Mouse (Mus musculus): Measurements from ENCODE around the gene Slc30a7.
A peak's percentile ranks its signal among the peaks of the same experiment; 100 is the strongest.

The Slc30a7 gene

GRCm38 (mm10) chr3:116006978-116007940 is at the start of gene Slc30a7, which contains the start of gene Extl2:
Gene Slc30a7 (minus strand): TSS chr3:116007406.
Gene Extl2 (plus strand): TSS chr3:116007462.
- peak; percentile 84 for DNase-seq

DNA sequence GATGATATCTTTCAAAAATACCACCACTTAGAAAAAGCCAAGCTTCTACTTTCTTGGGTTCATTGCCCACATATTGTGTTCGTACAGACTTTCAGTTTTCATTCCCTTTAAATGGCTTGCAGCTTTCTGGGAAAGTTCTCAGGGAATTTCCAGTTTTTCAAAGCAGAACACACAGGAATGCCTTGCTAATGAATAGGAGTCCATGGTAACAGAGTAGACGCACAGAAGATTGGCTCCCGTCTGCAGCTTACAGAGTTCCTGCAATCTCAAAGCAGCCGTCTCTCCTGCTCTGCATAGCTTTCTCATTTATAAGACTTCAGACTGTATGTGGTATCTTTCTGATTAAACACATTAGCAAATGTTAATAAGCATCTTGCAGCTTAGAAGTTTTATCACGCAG is 39.8 kb upstream of the Slc30a7 start:
- no peak for DNase-seq

- DNase-seq = no peak
These were observed 38.8 kb upstream of the Slc30a7 start for GRCm38 (mm10) chr3:116046000-116046399.

DNA sequence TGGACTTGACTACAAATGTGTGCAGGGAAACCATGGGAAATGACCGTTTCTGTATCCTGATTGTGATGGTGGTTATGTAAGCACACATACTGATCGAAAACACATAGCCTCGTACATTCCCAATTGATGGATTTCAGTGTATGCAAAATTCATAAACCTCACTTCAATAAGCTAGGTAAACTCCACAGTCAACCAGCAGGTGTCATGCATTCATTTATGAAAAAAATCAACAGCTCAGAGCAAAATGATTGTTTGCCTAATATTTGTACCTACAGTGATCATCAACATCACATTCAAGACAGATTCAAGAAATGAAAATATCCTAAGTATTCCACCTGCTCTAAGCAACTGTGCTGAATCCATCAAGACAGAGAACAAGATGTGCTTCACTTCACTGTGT is 33.6 kb upstream of the Slc30a7 start:
- DNase-seq = no peak

GRCm38 (mm10) chr3:116033871-116034222 is 26.6 kb upstream of the Slc30a7 start:
- DNase-seq = no peak

DNA sequence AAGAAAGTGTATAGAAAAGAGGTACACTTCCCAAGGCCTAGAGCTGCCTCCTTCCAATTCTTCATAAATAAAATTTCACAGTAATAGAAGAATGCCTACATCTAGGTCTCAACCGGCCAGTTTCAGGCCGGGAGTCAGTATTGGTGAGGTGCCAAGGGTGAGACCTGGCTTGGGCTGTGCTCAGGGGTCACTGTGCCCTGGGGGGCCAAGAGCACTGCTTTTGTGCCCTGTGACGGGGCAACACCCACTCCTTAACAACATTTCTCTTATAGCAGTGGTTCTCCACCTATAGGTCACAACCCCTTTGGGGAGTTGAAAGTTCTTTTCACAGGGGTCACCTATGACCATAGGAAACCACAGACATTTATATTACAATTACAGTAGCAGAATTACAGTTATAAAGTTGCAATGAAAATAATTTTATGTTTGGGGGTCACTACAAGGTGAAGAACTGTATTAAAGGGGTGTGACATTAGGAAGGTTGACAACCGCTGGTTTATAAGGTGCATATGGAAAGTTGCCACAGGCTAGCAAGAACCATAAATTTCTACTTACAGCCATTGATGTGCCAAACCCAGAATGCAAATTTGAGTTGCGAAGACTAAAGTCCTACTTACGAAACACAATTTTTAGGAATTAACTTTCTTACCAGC is 26.1 kb upstream of the Slc30a7 start:
- no peak for DNase-seq

GRCm38 (mm10) chr3:116030152-116030788 is 23.1 kb upstream of the Slc30a7 start:
- no peak for DNase-seq

DNA sequence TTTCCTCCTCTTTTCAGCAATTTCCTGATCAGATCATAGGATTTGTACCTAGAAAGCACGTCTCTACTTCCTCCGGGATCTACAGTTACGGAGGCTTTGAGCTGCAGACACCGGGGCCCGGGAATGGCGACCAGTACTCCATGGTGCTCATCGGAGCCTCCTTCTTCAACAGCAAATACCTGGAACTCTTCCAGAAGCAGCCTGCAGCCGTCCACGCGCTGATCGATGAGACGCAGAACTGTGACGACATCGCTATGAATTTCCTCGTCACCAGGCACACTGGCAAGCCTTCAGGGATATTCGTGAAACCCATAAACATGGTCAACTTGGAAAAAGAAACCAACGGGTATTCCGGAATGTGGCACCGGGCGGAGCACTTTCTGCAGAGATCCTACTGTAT is 19.8 kb upstream of the Slc30a7 start:
- no peak for DNase-seq

DNA sequence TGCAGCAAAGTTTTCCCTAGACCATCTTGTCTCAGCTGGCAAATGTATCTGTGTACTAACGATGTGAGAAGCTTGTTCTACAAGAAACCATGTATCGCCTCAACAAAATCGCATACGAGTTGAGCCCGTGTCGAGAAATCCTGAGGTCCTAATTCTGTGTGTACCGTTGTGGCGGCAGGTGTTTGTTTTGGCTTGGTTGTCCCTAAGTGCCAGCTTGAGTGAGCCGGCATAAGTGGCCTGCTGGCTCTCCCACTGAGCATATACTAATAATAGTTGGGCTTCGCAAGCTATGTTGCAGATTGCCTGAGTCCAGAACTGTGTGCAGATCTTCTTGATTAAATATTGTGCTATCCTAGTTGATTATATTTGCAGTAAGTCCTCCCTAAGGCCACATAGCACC is 18.5 kb upstream of the Slc30a7 start:
- DNase-seq = no peak

GRCm38 (mm10) chr3:116024669-116025068 is 17.5 kb upstream of the Slc30a7 start:
- DNase-seq = no peak

DNA sequence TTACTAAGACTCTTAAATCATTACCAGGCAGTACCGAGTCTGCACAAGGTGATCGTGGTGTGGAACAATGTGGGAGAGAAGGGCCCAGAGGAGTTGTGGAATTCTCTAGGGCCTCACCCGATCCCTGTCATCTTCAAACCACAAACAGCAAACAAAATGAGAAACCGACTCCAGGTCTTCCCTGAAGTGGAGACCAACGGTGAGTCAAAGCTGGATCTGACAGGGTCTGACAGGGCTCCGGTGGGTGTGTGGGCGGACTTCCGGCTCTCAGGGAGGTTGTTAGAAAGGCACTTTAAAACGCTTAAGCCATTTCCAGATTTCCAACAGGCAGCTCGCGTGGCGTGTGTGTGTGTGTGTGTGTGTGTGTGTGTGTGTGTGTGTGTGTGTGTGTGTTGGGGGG is 17.0 kb upstream of the Slc30a7 start:
- DNase-seq = no peak

- no peak for DNase-seq
These were observed 11.9 kb upstream of the Slc30a7 start for GRCm38 (mm10) chr3:116019136-116019535.

- DNase-seq = no peak
These were observed 11.4 kb upstream of the Slc30a7 start for GRCm38 (mm10) chr3:116018606-116019005.

DNA sequence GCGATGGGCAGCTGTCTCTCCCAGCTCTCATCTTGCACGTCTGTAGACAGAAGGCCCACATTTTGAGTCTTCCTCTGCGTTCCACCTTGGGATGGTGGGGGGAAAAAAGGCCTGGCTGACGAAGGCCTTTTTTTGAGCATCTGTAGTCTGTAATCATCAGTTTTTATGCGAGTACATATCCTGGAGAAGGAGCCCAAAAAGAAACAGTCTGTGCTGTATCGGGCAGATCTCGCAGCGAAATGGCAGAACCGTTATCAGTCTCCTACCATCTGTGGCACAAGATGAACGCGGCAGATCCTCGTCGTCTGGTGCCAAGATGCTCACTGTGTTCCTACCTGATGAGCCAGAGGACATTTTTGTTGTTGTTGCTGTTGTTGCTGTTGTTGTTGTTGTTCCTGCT is 8.9 kb upstream of the Slc30a7 start:
- DNase-seq = no peak

GRCm38 (mm10) chr3:116014901-116015300 is 7.7 kb upstream of the Slc30a7 start:
- no peak for DNase-seq

DNA sequence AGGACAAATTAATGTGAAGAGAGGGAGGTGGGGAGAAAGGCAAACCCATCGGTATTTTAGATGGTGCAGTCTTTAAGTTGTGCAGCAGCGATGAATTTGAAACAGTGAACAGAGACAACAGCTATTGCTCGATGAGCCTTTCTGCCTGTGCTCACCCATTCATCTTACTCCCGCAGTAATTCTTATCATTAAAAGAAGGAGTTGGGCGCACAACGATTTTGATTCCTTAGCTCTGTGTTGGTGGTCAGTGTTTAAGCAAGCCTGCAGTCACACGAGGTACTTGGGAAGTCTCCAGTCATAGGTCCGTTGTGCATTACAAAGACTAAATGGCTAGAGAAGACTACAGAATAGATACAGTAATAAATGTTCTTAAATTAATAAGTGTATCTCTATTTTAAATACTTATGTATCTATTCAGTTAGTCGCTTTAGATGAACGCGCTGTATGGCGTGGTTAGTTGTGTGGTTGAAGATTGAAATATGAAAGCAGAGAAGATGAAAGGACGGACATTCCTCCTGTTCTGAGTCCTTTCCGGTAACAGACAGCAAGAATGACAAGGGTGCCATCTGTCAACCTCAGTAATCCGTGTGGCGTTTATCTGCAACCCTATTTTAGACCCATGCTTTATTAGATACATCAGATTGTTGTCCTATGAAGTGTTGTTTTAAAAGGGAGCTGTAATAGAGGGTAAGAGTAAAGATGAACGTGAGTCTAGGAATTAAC is 2.6 kb upstream of the Slc30a7 start:
- no peak for DNase-seq

DNA sequence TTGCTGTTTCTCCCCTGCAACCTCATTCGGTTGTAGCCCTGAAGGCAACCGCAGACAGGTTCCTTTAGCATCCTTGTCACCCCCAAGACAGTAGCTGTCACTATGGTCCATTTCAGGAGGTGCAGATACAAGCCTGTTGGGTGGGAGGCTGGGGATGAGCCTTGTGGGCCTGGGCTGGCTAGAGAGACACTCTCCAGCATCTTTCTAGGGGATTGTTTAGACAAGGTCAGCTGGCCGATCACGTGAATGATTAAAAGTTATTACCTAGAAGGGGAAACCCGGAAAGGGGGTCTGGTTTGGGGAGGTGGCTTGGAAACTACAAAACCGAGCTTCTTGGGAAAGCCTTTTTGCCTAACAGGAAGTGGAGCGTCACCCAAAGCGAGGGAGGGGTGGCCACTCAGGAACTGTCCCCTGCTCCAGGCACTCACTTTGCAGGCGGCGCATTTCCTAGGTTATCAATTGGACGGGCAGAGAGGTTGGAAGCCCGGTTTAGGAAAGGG is 785 bp upstream of the Slc30a7 start:
- peak; percentile 60 for DNase-seq

- DNase-seq = peak; percentile 45
These were observed 775 bp downstream of the Slc30a7 start for GRCm38 (mm10) chr3:116006284-116006977.

- DNase-seq = no peak
These were observed 10.3 kb downstream of the Slc30a7 start for GRCm38 (mm10) chr3:115996929-115997328.

DNA sequence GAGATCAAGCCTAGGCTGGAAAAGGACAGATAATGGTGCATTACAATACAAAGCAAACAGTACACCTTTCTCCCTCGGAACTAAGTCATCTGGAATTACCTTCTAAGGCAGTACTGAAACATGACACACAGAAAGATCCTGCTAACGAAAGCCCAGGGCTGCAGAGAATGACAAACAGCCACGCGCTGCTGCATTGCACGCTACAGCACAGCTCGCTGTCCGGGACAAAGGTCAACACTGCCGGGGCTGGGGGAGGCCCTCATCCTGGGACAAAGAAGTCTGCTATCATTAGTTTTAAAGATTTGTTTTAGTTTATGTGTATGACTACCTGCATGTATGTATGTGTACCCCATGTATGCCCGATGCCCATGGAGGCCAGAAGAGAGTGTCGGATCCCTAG is 14.2 kb downstream of the Slc30a7 start:
- DNase-seq = no peak

DNA sequence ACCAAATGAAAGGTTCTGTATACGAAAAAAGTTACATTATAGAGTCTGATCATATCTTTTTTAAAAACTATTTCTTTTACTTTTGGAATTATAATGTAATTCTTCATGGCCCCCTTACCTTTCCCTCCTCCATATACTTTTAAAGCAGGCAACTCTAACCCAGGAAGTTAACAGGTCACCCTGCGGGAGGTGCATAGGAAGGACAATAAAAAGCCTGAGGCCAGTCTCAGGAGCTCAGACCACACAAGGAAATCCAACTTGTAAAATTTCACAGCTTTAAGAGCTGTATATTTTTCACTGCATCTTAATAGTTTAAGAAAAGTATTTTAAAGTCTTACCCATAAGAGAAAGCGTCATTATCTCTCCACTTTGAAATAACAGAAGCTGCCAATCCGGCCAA is 14.6 kb downstream of the Slc30a7 start:
- DNase-seq = no peak

GRCm38 (mm10) chr3:115992103-115992502 is 15.1 kb downstream of the Slc30a7 start:
- DNase-seq = no peak

Data from thymus, postnatal 4 days (tissue).